Comparison of ENCODE assay signal across 36 mouse cellular contexts in the genomic region with DNA sequence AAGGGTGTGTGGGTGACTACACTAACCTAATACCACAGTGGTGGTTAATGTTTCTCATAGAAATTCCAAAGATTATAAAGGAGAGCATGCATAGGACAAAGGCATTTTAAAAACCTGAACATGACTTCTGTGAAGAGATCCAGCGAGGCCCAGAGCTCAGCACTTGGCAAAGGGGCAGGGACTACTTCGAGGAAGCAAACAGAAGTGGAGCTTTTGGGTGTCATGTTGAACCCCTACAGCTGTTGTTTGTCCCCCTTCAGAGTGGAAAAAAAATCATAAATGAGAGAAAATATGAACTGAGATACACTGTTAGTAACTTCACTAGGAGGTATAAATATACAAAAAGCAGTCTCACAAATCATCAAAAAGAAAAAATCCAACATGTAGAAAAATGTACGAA. TPM values are rescaled to one million over a fixed set of nuclear protein-coding genes. Genes with fewer than 3 reads are reported as not detected.
"Had no signal": no experiment of that assay in that cellular context is flagged by ENCODE, and none has a peak within 500 bp of the region (broad histone marks: within the 10 kb centered on the region; RNA-seq: fewer than 3 reads in every experiment).

No protein-coding gene starts in this region.

- H3K4me1 ChIP-seq: limb, embryonic 12.5 days had no signal

- H3K9me3 ChIP-seq: hindbrain, embryonic 10.5 days; intestine, embryonic 15.5 days; kidney, embryonic 15.5 days; limb, embryonic 10.5 days; limb, embryonic 12.5 days; liver, embryonic 13.5 days; liver, embryonic 15.5 days had no signal

- H3K27ac ChIP-seq: gastrocnemius, adult 2 months; heart, adult 2 months; hindbrain, embryonic 12.5 days; hindbrain, embryonic 14.5 days; kidney, postnatal 0 days; left cerebral cortex, adult 2 months; limb, embryonic 12.5 days; liver, embryonic 13.5 days; liver, embryonic 15.5 days had no signal

- ATAC-seq: inflammation-experienced regulatory T-cells, adult 6 months; intestine, postnatal 0 days had no signal

- H3K9ac ChIP-seq: heart, embryonic 12.5 days; hindbrain, embryonic 12.5 days; hindbrain, embryonic 14.5 days; intestine, embryonic 15.5 days; kidney, embryonic 15.5 days; limb, embryonic 12.5 days; liver, embryonic 13.5 days; liver, embryonic 15.5 days had no signal

- H3K36me3 ChIP-seq: heart, embryonic 12.5 days; hindbrain, embryonic 10.5 days; hindbrain, embryonic 12.5 days; intestine, embryonic 15.5 days; kidney, embryonic 15.5 days; limb, embryonic 10.5 days; limb, embryonic 12.5 days; liver, embryonic 13.5 days; liver, embryonic 15.5 days had no signal

- H3K4me2 ChIP-seq: heart, embryonic 12.5 days; hindbrain, embryonic 12.5 days; hindbrain, embryonic 14.5 days; intestine, embryonic 15.5 days; kidney, embryonic 15.5 days; limb, embryonic 12.5 days; liver, embryonic 11.5 days; liver, embryonic 13.5 days; liver, embryonic 15.5 days had no signal

- H3K27me3 ChIP-seq: intestine, embryonic 15.5 days; liver, embryonic 13.5 days; liver, embryonic 15.5 days had no signal

- H3K4me3 ChIP-seq: gastrocnemius, adult 2 months; heart, adult 2 months; heart, embryonic 12.5 days; hindbrain, embryonic 10.5 days; hindbrain, embryonic 12.5 days; intestine, embryonic 15.5 days; kidney, embryonic 15.5 days; left cerebral cortex, adult 2 months; limb, embryonic 10.5 days; limb, embryonic 12.5 days; liver, embryonic 13.5 days; liver, embryonic 15.5 days had no signal

- DNase-seq: gastrocnemius, adult 2 months; gastrocnemius, postnatal 10 days; gastrocnemius, postnatal 25 days; kidney, adult 18-20 months; kidney, adult 8-10 months; liver; liver, embryonic 13.5 days had no signal

RNA-seq across cellular contexts. Expression of a gene that starts 1.3 kb away (rescaled TPM):
- total RNA-seq: gastrocnemius, adult 2 months; gastrocnemius, postnatal 10 days; gastrocnemius, postnatal 25 days; gastrocnemius, postnatal 4 days; granulocyte monocyte progenitor cell, adult 5-6 weeks; heart, adult 2 months; heart, postnatal 10 days; heart, postnatal 25 days; heart, postnatal 4 days; layer of hippocampus, adult 8-10 months; layer of hippocampus, postnatal 10 days; layer of hippocampus, postnatal 25 days; left cerebral cortex, adult 2 months; left cerebral cortex, postnatal 14 days; left cerebral cortex, postnatal 36 days had no signal
- polyA plus RNA-seq: frontal cortex, adult 2 months; heart, adult 2 months; heart, embryonic 12.5 days; heart, embryonic 16.5 days; hindbrain, embryonic 10.5 days; hindbrain, embryonic 12.5 days; hindbrain, embryonic 14.5 days; hindbrain, embryonic 16.5 days; inflammation-experienced regulatory T-cells, adult 6 months; limb, embryonic 10.5 days; limb, embryonic 12.5 days; limb, embryonic 14.5 days; liver, embryonic 13.5 days; liver, embryonic 15.5 days had no signal

RNA-seq across cellular contexts. Expression of a gene that starts 57.0 kb away (rescaled TPM):
- total RNA-seq: granulocyte monocyte progenitor cell, adult 5-6 weeks had no signal
- polyA plus RNA-seq: inflammation-experienced regulatory T-cells, adult 6 months had no signal
